Mouse (Mus musculus) hindbrain, postnatal 0 days (tissue): ENCODE data around the gene Uxs1. TPM values are rescaled to one million over a fixed set of nuclear protein-coding genes. Genes with fewer than 3 reads are reported as not detected.

Experiments
- ATAC-seq: fragments of 200-750 bp; cut with Nextera tagmentation; 2 replicates; pipeline ENCODE4 v1.8.0; 2017; ENCODE audit warnings: mild to moderate bottlenecking, moderate TSS enrichment, moderate library complexity
- DNase-seq: peaks from one replicate; pipeline ENCODE4 v3.0.0-alpha.2; 2015; ENCODE audit warnings: low spot score
- H3K27ac ChIP-seq: fragments of 300-500 bp; sonication (generic); 2 replicates; pipeline ENCODE4 v1.5.1; 2014; ENCODE audit warnings: mild to moderate bottlenecking
- H3K27me3 ChIP-seq: fragments of 300-500 bp; sonication (generic); 2 replicates; pipeline ENCODE4 v1.6.1; 2014; ENCODE audit warnings: low read length, mixed read lengths; ENCODE audit not compliant: insufficient read depth
- H3K36me3 ChIP-seq: fragments of 300-500 bp; sonication (generic); 2 replicates; pipeline ENCODE4 v1.6.1; 2014; ENCODE audit warnings: low read length, mixed read lengths; ENCODE audit not compliant: insufficient read depth
- H3K4me1 ChIP-seq: fragments of 300-500 bp; sonication (generic); 2 replicates; pipeline ENCODE4 v1.6.1; 2014; ENCODE audit warnings: antibody characterized with exemption, low read length, mixed read lengths; ENCODE audit not compliant: insufficient read depth
- H3K4me2 ChIP-seq: fragments of 300-500 bp; sonication (generic); 2 replicates; pipeline ENCODE4 v1.6.1; 2014; ENCODE audit warnings: low read depth, mild to moderate bottlenecking, low read length, moderate library complexity, mixed read lengths
- H3K4me3 ChIP-seq: fragments of 300-500 bp; sonication (generic); 2 replicates; pipeline ENCODE4 v1.5.1; 2014; ENCODE audit warnings: low read length
- H3K9ac ChIP-seq: fragments of 300-500 bp; sonication (generic); replicated peaks from 2 replicates; pipeline ENCODE4 v1.6.1; 2014; ENCODE audit warnings: mild to moderate bottlenecking, low read length, moderate library complexity, mixed read lengths
- H3K9me3 ChIP-seq: fragments of 300-500 bp; sonication (generic); 2 replicates; pipeline ENCODE4 v1.6.1; 2016; ENCODE audit warnings: low read length, mixed read lengths
- CTCF ChIP-seq: IDR thresholded peaks from 2 replicates; pipeline ENCODE4 v1.5.1; 2016; ENCODE audit warnings: antibody characterized with exemption, control low read depth, low read depth
- WGBS: fragments of 180-500 bp; shearing (Covaris S2); extraction: QIAGEN DNeasy Blood & Tissue Kit; methylation state at CpG from one replicate; pipeline ENCODE4 v1.1.7; 2014; 5-methylcytosine and 5-hydroxymethylcytosine counted together
- polyA plus RNA-seq: library from polyadenylated mRNA; unstranded; fragments of >200 nt; fragmentation: Nextera tagmentation; extraction: Ambion mirVana; gene quantifications from 2 replicates; pipeline ENCODE4 v1.2.1, GENCODE M21; 2015
- total RNA-seq: library from RNA; depleted of rRNA; stranded (reverse); fragments of >200 nt; gene quantifications from 2 replicates; pipeline ENCODE4 v1.2.3, GENCODE M21; 2014

Uxs1 gene
- total and polyA plus RNA-seq, 2 experiments from 2014 or later: 17.4 to 22.3 TPM

GRCm38 (mm10) chr1:43781672-43782071 lies 45.9 kb downstream of the Uxs1 start:
- ATAC-seq (no peak), DNase-seq (no peak)
- Histone ChIP-seq H3K36me3 (peaks cover 19% of the 10 kb centered on the region), H3K9me3 (no peaks in the 10 kb centered on the region), H3K4me1 (no peaks in the 10 kb centered on the region), H3K4me3 (no peak overlapping the region), H3K4me2 (no peak overlapping the region), H3K27ac (no peak overlapping the region), H3K27me3 (no peaks in the 10 kb centered on the region), H3K9ac (no peak overlapping the region)
- WGBS: 73% methylated on average over 3 of the region's 3 CpGs
- TF ChIP-seq CTCF: no peak

- Histone ChIP-seq H3K4me1 (no peaks in the 10 kb centered on the region), H3K27ac (no peak overlapping the region), H3K9me3 (no peaks in the 10 kb centered on the region), H3K4me2 (no peak overlapping the region), H3K4me3 (no peak overlapping the region), H3K9ac (no peak overlapping the region), H3K36me3 (peaks cover 14% of the 10 kb centered on the region), H3K27me3 (no peaks in the 10 kb centered on the region)
- no peak for TF ChIP-seq CTCF
- ATAC-seq: no peak
- DNase-seq: no peak
- WGBS: 73% methylated on average over 2 of the region's 2 CpGs
Measured at GRCm38 (mm10) chr1:43781195-43781594, 46.4 kb downstream of the Uxs1 start.

- Histone ChIP-seq H3K4me1 (no peaks in the 10 kb centered on the region), H3K36me3 (peaks cover 17% of the 10 kb centered on the region), H3K4me2 (no peak overlapping the region), H3K27ac (no peak overlapping the region), H3K9ac (no peak overlapping the region), H3K9me3 (no peaks in the 10 kb centered on the region), H3K4me3 (no peak overlapping the region), H3K27me3 (no peaks in the 10 kb centered on the region)
- no peak for DNase-seq
- 69% methylated on average over 3 of the region's 3 CpGs for WGBS
- TF ChIP-seq CTCF: no peak
- ATAC-seq: no peak
Measured at GRCm38 (mm10) chr1:43776106-43776505, 51.5 kb downstream of the Uxs1 start.

GRCm38 (mm10) chr1:43774126-43774525 lies 53.5 kb downstream of the Uxs1 start:
- H3K27ac ChIP-seq: no peak overlapping the region
- H3K4me1 ChIP-seq: no peaks in the 10 kb centered on the region
- WGBS: 78% methylated on average over 4 of the region's 4 CpGs
- no peak overlapping the region for H3K9ac ChIP-seq
- H3K27me3 ChIP-seq: no peaks in the 10 kb centered on the region
- peaks cover 23% of the 10 kb centered on the region for H3K36me3 ChIP-seq
- H3K4me3 ChIP-seq: no peak overlapping the region
- DNase-seq (no peak), ATAC-seq (no peak)
- H3K9me3 ChIP-seq: no peaks in the 10 kb centered on the region
- no peak overlapping the region for H3K4me2 ChIP-seq
- TF ChIP-seq CTCF: no peak

- Histone ChIP-seq H3K36me3 (peaks cover 20% of the 10 kb centered on the region; the same call in 1 of the 2 replicates), H3K4me3 (no peak overlapping the region), H3K9me3 (no peaks in the 10 kb centered on the region), H3K27me3 (no peaks in the 10 kb centered on the region), H3K9ac (no peak overlapping the region), H3K27ac (no peak overlapping the region), H3K4me2 (no peak overlapping the region), H3K4me1 (no peaks in the 10 kb centered on the region)
- no peak for TF ChIP-seq CTCF
- 97% methylated on average over 3 of the region's 3 CpGs for WGBS
- no peak for DNase-seq
- no peak for ATAC-seq
Measured at GRCm38 (mm10) chr1:43772694-43773093, 54.9 kb downstream of the Uxs1 start.

GRCm38 (mm10) chr1:43770032-43770431 lies 57.6 kb downstream of the Uxs1 start:
- WGBS: 89% methylated on average over 3 of the region's 3 CpGs
- ATAC-seq (no peak), DNase-seq (no peak)
- H3K9me3 ChIP-seq: no peaks in the 10 kb centered on the region
- H3K27ac ChIP-seq: no peak overlapping the region
- H3K4me1 ChIP-seq: no peaks in the 10 kb centered on the region
- H3K4me2 ChIP-seq: no peak overlapping the region
- H3K36me3 ChIP-seq: peaks cover 26% of the 10 kb centered on the region; the same call in 1 of the 2 replicates
- H3K4me3 ChIP-seq: no peak overlapping the region
- no peak for TF ChIP-seq CTCF
- H3K9ac ChIP-seq: no peak overlapping the region
- no peaks in the 10 kb centered on the region for H3K27me3 ChIP-seq

- no peak overlapping the region for H3K9ac ChIP-seq
- no peak overlapping the region for H3K4me2 ChIP-seq
- ATAC-seq (no peak), DNase-seq (no peak)
- no peak overlapping the region for H3K27ac ChIP-seq
- 76% methylated on average over 1 of the region's 1 CpGs for WGBS
- H3K4me1 ChIP-seq: no peaks in the 10 kb centered on the region
- TF ChIP-seq CTCF: no peak
- H3K9me3 ChIP-seq: no peaks in the 10 kb centered on the region
- H3K4me3 ChIP-seq: no peak overlapping the region
- H3K27me3 ChIP-seq: no peaks in the 10 kb centered on the region
- H3K36me3 ChIP-seq: peaks cover 33% of the 10 kb centered on the region; the same call in 1 of the 2 replicates
Measured at GRCm38 (mm10) chr1:43769348-43769747, 58.3 kb downstream of the Uxs1 start.
